Mouse (Mus musculus) limb, embryonic 10.5 days (tissue): ENCODE measurements at regions not wholly inside any gene's neighbourhood (a gene's known extent, or its start where the extent isn't known, plus 50 kb on each side); places are given as distances from the start of the nearest gene placed in this dataset.

Source experiments
- DNase-seq: peaks from one replicate; pipeline ENCODE4 v3.0.0-alpha.2; 2017; ENCODE audit warnings: low spot score
- H3K27ac ChIP-seq: fragments of 300-500 bp; sonication (generic); 2 replicates; pipeline ENCODE4 v1.5.1; 2016; ENCODE audit warnings: mild to moderate bottlenecking
- H3K27me3 ChIP-seq: fragments of 300-500 bp; sonication (generic); 2 replicates; pipeline ENCODE4 v1.6.1; 2016; ENCODE audit warnings: low read depth, mild to moderate bottlenecking; ENCODE audit not compliant: poor library complexity, severe bottlenecking
- H3K36me3 ChIP-seq: fragments of 300-500 bp; sonication (generic); 2 replicates; pipeline ENCODE4 v1.6.1; 2016; ENCODE audit warnings: mild to moderate bottlenecking, moderate library complexity
- H3K4me1 ChIP-seq: fragments of 300-500 bp; sonication (generic); 2 replicates; pipeline ENCODE4 v1.6.1; 2016
- H3K4me3 ChIP-seq: fragments of 300-500 bp; sonication (generic); 2 replicates; pipeline ENCODE4 v1.5.1; 2016; ENCODE audit warnings: mild to moderate bottlenecking, moderate library complexity
- H3K9me3 ChIP-seq: fragments of 300-500 bp; sonication (generic); replicated peaks from 2 replicates; pipeline ENCODE4 v1.6.1; 2016; ENCODE audit warnings: mild to moderate bottlenecking
- WGBS: fragments of 180-500 bp; shearing (Covaris S2); methylation state at CpG from one replicate; pipeline ENCODE4 v1.1.7; 2016; 5-methylcytosine and 5-hydroxymethylcytosine counted together

DNA sequence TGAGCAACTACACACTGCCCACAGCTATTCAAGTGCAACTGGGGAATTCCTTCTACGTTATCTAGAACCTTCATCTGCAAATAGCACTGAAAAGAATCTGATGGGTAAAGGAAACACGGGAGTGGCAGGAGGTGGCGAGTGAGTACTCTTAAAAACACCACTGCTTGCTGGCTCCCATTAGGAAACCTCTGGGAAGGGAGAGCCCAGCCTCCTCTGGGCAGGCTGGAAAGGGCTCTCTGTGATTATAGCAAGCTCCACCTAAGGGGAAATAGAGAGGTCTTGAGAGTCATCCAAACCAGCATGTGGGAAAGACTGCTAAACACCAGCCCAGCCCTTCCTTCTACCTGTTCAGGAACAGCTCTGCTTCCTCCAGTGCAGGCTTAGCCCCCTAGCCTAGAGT lies 189.0 kb upstream of the Zfp637 start:
- 58% methylated on average over 3 of the region's 3 CpGs for WGBS
- Histone ChIP-seq H3K36me3 (no peaks in the 10 kb centered on the region), H3K4me3 (no peak overlapping the region), H3K4me1 (peaks cover 26% of the 10 kb centered on the region), H3K27me3 (0 out of 2 replicates have a peak, but pooled peaks cover 5% of the 10 kb centered on the region), H3K9me3 (no peaks in the 10 kb centered on the region), H3K27ac (peak overlapping the region; percentile 22; the same call in 1 of the 2 replicates)
- no peak for DNase-seq

DNA sequence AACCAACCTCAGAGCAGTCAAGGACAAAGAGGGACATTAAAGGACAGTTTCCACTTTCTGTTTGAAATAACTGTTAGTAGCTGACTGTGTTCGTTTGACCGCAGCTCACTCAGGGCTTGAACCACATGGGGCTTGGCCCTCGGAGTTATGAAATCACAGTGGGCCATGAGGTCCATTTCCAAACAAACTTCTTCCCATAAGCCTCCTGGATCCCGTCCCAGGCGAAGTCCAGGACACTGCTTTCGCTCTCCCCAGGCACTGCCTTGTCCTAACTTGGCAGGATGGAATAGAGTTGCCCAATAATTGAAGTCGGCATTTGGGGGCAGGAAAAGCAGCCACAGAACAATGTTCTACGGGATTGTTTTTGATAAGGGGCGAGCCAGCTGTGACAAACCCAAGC lies 188.1 kb upstream of the Zfp637 start:
- Histone ChIP-seq H3K36me3 (no peaks in the 10 kb centered on the region), H3K4me3 (no peak overlapping the region), H3K27me3 (0 out of 2 replicates have a peak, but pooled peaks cover 5% of the 10 kb centered on the region), H3K9me3 (no peaks in the 10 kb centered on the region), H3K4me1 (peaks cover 33% of the 10 kb centered on the region), H3K27ac (no peak overlapping the region; the same call in 1 of the 2 replicates)
- WGBS: 89% methylated on average over 9 of the region's 9 CpGs
- no peak for DNase-seq

DNA sequence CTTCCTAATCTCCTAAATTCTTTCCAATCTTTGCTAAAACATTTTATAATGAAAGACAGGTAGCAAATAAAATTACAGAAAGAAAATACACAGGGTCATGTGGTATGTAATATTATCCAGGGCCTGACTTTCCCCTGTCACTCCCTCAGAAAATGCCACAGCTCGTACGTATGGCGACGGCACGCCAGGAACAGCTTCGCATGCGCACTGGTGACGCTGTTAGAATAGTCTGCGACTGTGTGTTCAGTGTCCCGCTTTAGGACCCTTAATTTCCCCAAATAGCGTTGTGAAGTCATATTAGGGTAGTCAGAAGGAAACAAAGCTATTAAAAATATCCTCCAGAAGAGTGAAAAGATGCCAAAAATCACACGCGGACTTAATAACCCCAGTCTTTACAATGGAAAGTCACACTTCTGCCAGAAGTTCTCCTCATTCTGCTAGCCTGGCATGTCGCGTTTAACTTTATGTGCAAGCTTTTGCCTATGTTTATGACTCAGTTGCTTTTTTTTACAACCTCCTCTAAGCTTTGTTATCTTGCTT lies 187.0 kb upstream of the Zfp637 start:
- Histone ChIP-seq H3K9me3 (no peaks in the 10 kb centered on the region), H3K27ac (peak overlapping the region; percentile 36; the same call in 1 of the 2 replicates), H3K4me3 (no peak overlapping the region), H3K27me3 (0 out of 2 replicates have a peak, but pooled peaks cover 5% of the 10 kb centered on the region), H3K4me1 (peaks cover 42% of the 10 kb centered on the region), H3K36me3 (no peaks in the 10 kb centered on the region)
- no peak for DNase-seq
- 86% methylated on average over 15 of the region's 15 CpGs for WGBS

DNA sequence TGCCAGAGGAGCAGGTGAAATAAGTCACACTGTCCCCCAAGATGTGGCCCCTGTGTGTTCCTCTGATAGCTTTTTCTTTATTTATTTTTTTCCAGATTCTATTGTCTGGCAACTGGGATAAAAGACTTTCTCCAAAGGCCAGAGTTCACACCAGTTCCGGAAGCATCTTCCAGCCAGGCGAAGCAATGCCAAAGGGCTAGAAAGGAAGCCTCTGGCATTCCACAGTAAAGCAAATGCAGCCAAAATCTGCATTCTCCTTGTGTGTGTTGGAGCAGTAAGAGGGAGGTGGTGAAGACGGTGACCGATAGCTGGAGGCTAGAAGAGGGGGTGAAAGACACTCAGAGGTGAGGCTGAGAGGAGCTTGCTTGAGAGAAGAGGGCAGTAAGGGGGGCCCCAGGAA lies 185.0 kb upstream of the Zfp637 start:
- 95% methylated on average over 4 of the region's 4 CpGs for WGBS

DNA sequence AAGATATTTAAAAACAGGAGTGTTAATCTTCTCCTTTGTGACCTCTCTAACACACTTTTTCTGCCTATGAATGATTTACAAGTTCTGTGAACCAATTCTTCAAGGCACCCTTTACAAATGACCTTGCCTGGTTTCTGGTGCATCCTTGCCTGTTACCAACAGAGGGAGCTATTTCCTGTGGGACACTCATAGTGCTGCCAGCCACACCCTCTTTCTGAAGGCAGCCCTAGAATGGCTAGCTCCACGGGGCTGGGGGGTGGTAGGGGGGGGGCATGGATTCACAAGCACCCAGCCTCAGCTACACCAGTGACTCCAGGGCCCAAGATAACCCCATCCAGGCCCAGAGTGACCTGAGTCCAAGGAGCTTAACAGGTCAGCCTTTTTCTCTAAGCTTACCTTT lies 180.4 kb upstream of the Zfp637 start:
- Histone ChIP-seq H3K36me3 (no peaks in the 10 kb centered on the region), H3K9me3 (no peaks in the 10 kb centered on the region), H3K27ac (no peak overlapping the region), H3K4me3 (no peak overlapping the region), H3K27me3 (0 out of 2 replicates have a peak, but pooled peaks cover 5% of the 10 kb centered on the region), H3K4me1 (peaks cover 21% of the 10 kb centered on the region)
- DNase-seq: peak; percentile 58
- WGBS: 5% methylated on average over 1 of the region's 1 CpGs

More for the DNA sequence above, 185.0 kb upstream of the Zfp637 start:
- no peak overlapping the region for H3K4me3 ChIP-seq
- H3K36me3 ChIP-seq: no peaks in the 10 kb centered on the region
- H3K9me3 ChIP-seq: no peaks in the 10 kb centered on the region
- peak overlapping the region; percentile 15; the same call in 1 of the 2 replicates for H3K27ac ChIP-seq
- peaks cover 38% of the 10 kb centered on the region for H3K4me1 ChIP-seq
- H3K27me3 ChIP-seq: 0 out of 2 replicates have a peak, but pooled peaks cover 5% of the 10 kb centered on the region
- DNase-seq: no peak

DNA sequence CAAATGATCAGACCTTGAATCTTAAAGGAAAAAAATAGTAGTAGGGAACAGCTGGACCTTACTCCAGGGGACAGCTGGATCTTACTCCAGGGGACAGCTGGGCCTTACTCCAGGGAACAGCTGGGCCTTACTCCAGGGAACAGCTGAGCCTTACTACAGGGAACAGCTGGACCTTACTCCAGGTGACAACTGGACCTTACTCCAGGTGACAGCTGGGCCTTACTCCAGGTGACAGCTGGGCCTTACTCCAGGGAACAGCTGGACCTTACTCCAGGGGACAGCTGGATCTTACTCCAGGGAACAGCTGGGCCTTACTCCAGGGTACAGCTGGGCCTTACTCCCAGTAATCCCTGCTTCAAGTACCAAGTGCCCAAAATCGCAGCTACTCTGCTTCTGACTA lies 178.3 kb upstream of the Zfp637 start:
- DNase-seq: no peak
- peaks cover 16% of the 10 kb centered on the region for H3K4me1 ChIP-seq
- H3K4me3 ChIP-seq: no peak overlapping the region
- H3K27ac ChIP-seq: no peak overlapping the region
- no peaks in the 10 kb centered on the region for H3K36me3 ChIP-seq
- H3K27me3 ChIP-seq: no peaks in the 10 kb centered on the region
- 93% methylated on average over 1 of the region's 1 CpGs for WGBS
- H3K9me3 ChIP-seq: no peaks in the 10 kb centered on the region

DNA sequence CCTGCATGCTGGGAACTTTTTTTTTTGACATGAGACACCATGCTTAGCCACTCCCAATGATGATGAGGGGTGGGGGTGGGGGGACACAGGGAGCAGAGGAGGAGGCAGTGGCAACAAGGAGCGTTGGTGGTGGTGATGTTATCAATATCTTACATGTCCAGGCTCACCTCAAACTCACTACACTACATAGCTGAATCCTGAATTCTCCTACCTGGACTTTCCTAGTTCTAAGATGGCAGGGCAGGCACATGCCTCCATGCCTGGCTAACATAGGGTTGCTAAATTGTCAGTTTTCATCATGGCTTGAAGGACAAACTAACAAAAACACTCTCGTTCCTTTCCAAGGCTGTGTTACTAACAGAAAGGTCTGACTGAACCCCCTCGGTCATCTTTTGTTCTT lies 170.6 kb upstream of the Zfp637 start:
- peaks cover 27% of the 10 kb centered on the region for H3K4me1 ChIP-seq
- no peaks in the 10 kb centered on the region for H3K9me3 ChIP-seq
- H3K4me3 ChIP-seq: no peak overlapping the region
- H3K27me3 ChIP-seq: no peaks in the 10 kb centered on the region
- 83% methylated on average over 3 of the region's 3 CpGs for WGBS
- H3K27ac ChIP-seq: peak overlapping the region; percentile 65
- no peaks in the 10 kb centered on the region for H3K36me3 ChIP-seq
- DNase-seq: no peak

DNA sequence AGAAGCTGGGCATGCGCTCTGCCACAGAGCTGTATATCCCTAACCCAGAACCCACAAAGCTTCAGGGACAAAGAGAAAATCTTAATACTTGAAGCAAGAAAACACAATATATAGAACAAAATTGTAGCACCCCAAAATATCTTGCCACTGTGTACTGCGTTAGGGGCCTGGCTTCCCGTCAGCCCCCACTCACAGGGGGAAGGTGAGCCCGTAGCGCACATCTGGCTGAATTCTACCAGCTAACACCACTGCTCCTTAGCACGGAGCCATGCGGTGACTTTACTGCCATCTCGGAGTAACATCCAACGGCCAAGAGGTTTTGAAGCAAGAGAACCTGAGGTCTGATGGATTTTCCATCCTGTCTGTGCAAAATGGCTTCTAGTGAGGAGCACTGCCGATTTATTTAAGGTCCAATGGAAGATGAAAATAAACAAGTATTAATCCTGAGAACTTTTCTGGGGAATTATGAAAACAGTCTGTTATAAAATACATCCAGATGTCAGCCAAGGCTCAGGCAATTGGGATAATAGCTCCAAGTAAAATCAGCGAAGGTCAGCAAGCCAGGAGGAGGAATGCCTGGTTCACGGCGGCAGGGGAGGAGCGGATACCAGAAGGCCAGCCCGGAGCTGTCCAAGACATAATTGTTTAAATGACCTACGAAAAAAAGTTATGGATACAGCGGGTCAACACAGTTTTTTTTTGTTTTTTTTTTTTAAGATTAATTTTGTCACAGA lies 170.0 kb upstream of the Zfp637 start:
- H3K36me3 ChIP-seq: no peaks in the 10 kb centered on the region
- no peaks in the 10 kb centered on the region for H3K27me3 ChIP-seq
- peak overlapping the region; percentile 65 for H3K27ac ChIP-seq
- H3K4me1 ChIP-seq: peaks cover 33% of the 10 kb centered on the region
- H3K4me3 ChIP-seq: no peak overlapping the region
- WGBS: 54% methylated on average over 17 of the region's 17 CpGs
- no peaks in the 10 kb centered on the region for H3K9me3 ChIP-seq
- DNase-seq: peak; percentile 49

DNA sequence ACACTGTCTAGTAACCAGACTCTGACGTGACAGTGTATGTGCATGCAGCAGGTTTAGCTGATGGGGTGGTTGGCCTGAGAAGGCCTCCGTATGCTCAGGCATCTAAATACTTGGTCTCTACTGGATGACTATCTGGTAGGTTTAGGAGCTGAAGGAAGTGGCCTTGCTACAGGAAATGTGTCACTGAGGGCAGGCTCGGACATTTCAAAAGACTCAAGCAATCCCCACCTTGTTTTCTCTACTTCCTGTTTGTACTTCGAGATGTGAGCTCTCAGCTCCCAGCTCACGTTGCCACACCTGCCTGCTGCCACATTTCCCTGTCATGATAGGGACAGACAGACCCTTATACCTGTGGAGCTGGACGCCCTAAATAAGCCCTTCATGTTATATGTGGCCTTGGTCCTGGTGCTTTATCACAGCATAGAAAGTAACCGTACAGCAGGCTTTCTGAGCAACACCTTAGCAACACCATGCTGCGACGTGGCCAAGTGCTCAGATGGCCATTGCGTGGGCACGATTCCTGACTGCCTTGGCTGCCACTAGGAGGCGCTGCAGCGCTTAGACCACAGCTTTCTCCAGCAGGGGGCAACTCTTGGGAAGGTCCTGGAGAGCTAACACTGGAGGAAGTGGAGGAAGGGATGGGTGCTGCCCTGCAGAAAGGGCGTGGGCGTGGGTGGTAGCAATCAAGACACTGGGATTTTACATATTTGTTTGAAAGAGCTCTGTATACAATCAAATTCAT lies 165.8 kb upstream of the Zfp637 start:
- 61% methylated on average over 15 of the region's 15 CpGs for WGBS
- Histone ChIP-seq H3K27me3 (no peaks in the 10 kb centered on the region), H3K4me1 (peaks cover 59% of the 10 kb centered on the region), H3K27ac (peak overlapping the region; percentile 65; the same call in 1 of the 2 replicates), H3K9me3 (no peaks in the 10 kb centered on the region), H3K4me3 (no peak overlapping the region), H3K36me3 (no peaks in the 10 kb centered on the region)
- peak; percentile 80 for DNase-seq

DNA sequence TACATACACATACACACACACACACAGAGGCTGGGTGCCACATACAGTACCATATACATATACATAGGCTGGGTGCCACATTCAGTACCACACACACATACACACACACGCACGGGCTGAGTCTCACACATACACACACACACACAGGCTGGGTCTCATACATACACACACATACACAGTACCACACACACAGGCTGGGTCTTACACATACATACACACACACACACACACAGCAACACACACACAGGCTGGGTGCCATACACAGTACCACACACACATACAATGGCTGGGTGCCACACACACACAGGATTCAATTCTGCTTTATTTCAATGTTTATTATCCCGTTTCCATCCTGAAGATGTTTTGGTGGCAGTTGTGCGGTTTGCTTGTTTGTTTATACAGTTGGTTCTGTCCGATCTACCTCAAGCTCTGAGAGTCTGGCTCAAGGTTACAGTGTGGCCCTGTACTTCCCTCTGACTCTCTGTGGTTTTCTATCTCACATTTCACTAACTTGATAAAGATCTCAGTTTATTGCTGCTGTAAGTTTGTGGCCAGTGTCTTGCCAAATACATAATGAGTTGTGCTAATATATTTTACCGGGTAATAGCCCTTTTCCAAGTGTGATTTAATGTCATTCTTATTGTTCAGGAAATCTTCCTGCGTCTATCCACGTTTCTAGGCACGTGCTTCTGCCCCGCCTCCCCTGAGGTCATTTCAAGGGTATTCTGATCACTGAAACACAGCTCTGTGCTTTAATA lies 164.7 kb upstream of the Zfp637 start:
- Histone ChIP-seq H3K36me3 (no peaks in the 10 kb centered on the region), H3K4me1 (peaks cover 49% of the 10 kb centered on the region), H3K27ac (peak overlapping the region; percentile 65)

DNA sequence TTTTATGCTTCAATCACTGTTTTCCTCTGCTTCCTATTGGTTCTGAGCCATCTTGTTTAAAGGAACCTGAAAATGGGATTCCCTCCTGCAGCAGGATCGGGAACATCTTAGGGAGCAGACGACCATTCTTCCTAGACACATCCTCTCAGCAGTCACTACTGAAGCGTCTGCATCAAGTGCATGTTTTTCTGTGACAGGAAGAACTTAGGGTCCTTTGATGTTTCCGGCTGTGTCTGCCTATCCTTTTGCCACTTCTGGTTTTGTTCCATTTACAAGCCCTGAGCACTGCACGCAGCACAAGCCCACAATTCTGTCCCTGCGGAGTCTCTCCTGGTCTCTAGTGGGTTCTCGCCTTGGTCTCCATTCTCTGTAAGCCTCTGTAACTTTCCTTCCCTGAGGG lies 163.9 kb upstream of the Zfp637 start:
- no peaks in the 10 kb centered on the region for H3K9me3 ChIP-seq
- H3K36me3 ChIP-seq: no peaks in the 10 kb centered on the region
- H3K27ac ChIP-seq: peak overlapping the region; percentile 65
- H3K4me1 ChIP-seq: peaks cover 42% of the 10 kb centered on the region
- H3K4me3 ChIP-seq: no peak overlapping the region
- WGBS: 44% methylated on average over 7 of the region's 7 CpGs
- DNase-seq: no peak
- no peaks in the 10 kb centered on the region for H3K27me3 ChIP-seq

More for the DNA sequence above, 164.7 kb upstream of the Zfp637 start:
- 50% methylated on average over 10 of the region's 10 CpGs for WGBS
- no peak for DNase-seq
- Histone ChIP-seq H3K9me3 (no peaks in the 10 kb centered on the region), H3K27me3 (no peaks in the 10 kb centered on the region), H3K4me3 (no peak overlapping the region)

DNA sequence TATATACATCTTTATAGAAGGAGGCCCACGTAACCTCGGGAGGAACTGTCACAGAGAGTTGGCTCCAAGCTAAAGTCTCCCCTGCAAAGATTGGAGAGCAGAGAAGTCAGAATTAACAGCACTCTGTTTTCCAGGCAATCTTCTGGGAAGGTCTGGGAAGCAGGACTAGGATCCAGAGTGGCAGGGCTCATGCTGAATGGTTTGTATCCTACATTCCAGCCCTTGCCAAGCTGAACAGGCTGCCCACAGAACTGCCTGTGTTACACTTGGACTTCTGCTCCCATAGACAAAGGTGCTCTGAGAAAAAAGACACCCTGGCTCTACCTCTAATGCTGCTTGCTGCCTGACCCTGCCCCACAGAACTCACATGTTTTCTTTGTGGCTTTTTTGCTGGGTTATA lies 163.2 kb upstream of the Zfp637 start:
- DNase-seq: no peak
- Histone ChIP-seq H3K4me1 (peaks cover 35% of the 10 kb centered on the region), H3K4me3 (no peak overlapping the region), H3K27me3 (no peaks in the 10 kb centered on the region), H3K27ac (peak overlapping the region; percentile 30; the same call in 1 of the 2 replicates), H3K9me3 (no peaks in the 10 kb centered on the region), H3K36me3 (no peaks in the 10 kb centered on the region)
- WGBS: 91% methylated on average over 2 of the region's 2 CpGs
